Mouse (Mus musculus): ENCODE measurements around the gene Ldb2. TPM values are rescaled to one million over a fixed set of nuclear protein-coding genes. Genes with fewer than 3 reads are reported as not detected.

Ldb2 gene
- polyA plus RNA-seq, 1 experiment from 2014 or later = 71.3 TPM

DNA sequence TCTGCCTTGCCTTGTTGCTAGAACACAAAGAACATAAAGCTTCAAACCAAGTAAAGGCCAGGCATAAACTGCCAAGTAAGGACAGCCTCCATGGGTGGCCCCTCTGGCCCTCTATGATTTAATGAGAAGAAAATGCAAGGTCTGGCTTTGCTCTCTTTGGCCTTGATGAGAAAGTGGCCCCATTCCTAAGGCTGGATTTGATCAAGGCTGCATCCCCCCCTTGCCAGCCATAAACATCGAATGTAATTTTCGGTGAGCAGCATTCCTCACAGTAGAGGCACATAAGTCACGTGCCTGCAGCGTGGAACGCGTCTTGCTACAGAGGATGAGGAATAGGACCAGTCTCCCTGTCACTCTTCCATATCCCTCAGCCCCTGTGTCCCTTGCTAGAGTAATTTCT is 113.1 kb downstream of the Ldb2 start:
- 44% methylated on average over 6 of the region's 6 CpGs for WGBS
- H3K4me3 ChIP-seq (ENCODE audit: low read depth, low read length) = no peak overlapping the region
- no peak overlapping the region for H3K4me2 ChIP-seq (replicated peaks; ENCODE audit: low read depth, low read length)
- no peaks in the 10 kb centered on the region for H3K27me3 ChIP-seq (ENCODE audit: control insufficient read depth, insufficient read depth, low read length)
- 0 out of 2 replicates have a peak, but pooled peaks have one; percentile 23 for ATAC-seq (ENCODE audit: insufficient number of reproducible peaks, insufficient read depth, low FRiP score, low read depth)
- H3K27ac ChIP-seq (ENCODE audit: low read length) = no peak overlapping the region; the same call in 1 of the 2 replicates
- H3K9me3 ChIP-seq (ENCODE audit: control insufficient read depth, low read depth, low read length) = no peaks in the 10 kb centered on the region
- no peak overlapping the region for H3K9ac ChIP-seq (replicated peaks; ENCODE audit: low read depth, low read length)
- H3K36me3 ChIP-seq (ENCODE audit: control insufficient read depth, insufficient read depth, low read length) = no peaks in the 10 kb centered on the region
- 0 out of 2 replicates have a peak, but pooled peaks cover 9% of the 10 kb centered on the region for H3K4me1 ChIP-seq (ENCODE audit: control insufficient read depth, insufficient read depth, low read length)

DNA sequence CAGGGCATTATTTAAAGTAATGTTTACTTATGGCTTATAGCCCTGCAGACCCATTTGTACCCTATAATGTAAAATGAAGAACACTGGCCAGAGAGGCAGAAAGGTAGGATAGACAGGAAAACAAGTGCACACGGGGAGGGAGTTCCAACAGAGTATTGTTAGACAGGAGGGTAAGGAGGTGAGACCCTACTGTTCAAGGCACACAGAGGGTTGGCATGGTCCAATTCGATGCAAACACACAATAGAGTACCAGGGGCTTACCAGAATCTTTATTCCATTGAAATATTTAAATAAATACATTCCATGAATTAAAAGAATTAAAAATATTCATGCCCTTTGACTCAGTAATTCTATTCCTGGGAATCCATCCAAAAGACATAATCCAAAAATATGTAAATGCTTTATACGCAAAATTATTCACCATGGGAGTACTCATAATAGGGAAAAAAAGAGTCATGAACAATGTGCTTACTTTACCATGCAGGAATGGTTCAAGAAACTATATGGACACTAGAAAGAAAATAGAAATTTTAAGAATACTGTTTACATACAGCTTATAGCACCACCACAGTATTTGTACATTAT is 118.3 kb downstream of the Ldb2 start:
- H3K9me3 ChIP-seq (ENCODE audit: control insufficient read depth, low read depth, low read length) = no peaks in the 10 kb centered on the region
- H3K36me3 ChIP-seq (ENCODE audit: control insufficient read depth, insufficient read depth, low read length) = no peaks in the 10 kb centered on the region
- no peak for ATAC-seq (ENCODE audit: insufficient number of reproducible peaks, insufficient read depth, low FRiP score, low read depth)
- H3K27me3 ChIP-seq (ENCODE audit: control insufficient read depth, insufficient read depth, low read length) = no peaks in the 10 kb centered on the region
- H3K4me3 ChIP-seq (ENCODE audit: low read depth, low read length) = no peak overlapping the region
- no peak overlapping the region for H3K9ac ChIP-seq (replicated peaks; ENCODE audit: low read depth, low read length)
- no peak overlapping the region; the same call in 1 of the 2 replicates for H3K27ac ChIP-seq (ENCODE audit: low read length)
- H3K4me2 ChIP-seq (replicated peaks; ENCODE audit: low read depth, low read length) = no peak overlapping the region
- 61% methylated on average over 3 of the region's 3 CpGs for WGBS
- peaks cover 6% of the 10 kb centered on the region; the same call in 1 of the 2 replicates for H3K4me1 ChIP-seq (ENCODE audit: control insufficient read depth, insufficient read depth, low read length)

DNA sequence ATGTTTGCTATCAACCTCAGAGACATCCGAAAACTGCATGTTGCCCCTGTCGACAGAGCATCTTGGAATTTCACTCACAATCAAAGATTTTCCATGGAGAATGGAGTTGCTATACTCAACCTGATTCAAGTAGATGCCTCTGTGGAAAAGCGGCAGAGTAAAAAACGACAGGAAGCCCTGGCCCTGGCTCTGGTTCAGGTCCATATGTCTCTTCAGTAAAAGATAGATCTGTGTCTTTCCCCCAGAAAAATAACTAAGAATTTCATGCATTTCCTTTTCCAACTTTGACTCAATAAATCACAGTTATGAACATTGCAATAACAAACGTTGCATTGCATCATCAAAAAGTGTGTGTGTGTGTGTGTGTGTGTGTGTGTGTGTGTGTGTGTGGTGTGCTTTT is 121.7 kb downstream of the Ldb2 start:
- no peak overlapping the region for H3K9ac ChIP-seq (replicated peaks; ENCODE audit: low read depth, low read length)
- H3K9me3 ChIP-seq (ENCODE audit: control insufficient read depth, low read depth, low read length) = no peaks in the 10 kb centered on the region
- 57% methylated on average over 5 of the region's 5 CpGs for WGBS
- no peak overlapping the region for H3K27ac ChIP-seq (ENCODE audit: low read length)
- H3K4me3 ChIP-seq (ENCODE audit: low read depth, low read length) = no peak overlapping the region
- no peaks in the 10 kb centered on the region for H3K27me3 ChIP-seq (ENCODE audit: control insufficient read depth, insufficient read depth, low read length)
- no peaks in the 10 kb centered on the region for H3K36me3 ChIP-seq (ENCODE audit: control insufficient read depth, insufficient read depth, low read length)
- peaks cover 10% of the 10 kb centered on the region; the same call in 1 of the 2 replicates for H3K4me1 ChIP-seq (ENCODE audit: control insufficient read depth, insufficient read depth, low read length)
- ATAC-seq (ENCODE audit: insufficient number of reproducible peaks, insufficient read depth, low FRiP score, low read depth) = no peak
- no peak overlapping the region for H3K4me2 ChIP-seq (replicated peaks; ENCODE audit: low read depth, low read length)

DNA sequence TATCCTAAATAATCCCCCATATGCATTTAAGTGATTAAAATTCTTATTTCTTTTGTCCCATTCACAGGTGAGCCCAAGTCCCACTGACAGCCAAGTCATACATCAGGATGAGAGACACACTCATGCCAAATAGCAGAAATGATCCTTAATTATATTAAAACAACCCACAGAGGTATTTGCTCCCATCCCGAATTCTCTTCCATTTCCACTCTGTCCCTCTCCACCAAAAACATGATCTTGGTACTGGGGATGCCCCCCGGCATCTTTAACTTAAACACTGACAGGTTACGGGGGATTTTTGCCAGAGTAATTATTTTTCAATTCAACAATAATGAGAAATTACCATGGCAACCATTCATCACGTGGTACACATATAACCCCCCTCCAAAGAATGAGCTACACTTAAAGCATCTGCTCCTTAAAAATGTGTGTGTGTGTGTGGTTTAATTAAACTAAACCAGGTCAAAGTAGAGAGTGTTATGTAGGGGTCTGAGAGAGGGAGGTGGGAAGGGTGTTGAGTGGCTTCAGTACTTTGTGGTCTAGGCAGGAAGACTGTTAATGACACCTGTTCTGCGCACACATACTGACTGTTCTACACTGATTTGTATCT is 123.2 kb downstream of the Ldb2 start:
- H3K36me3 ChIP-seq (ENCODE audit: control insufficient read depth, insufficient read depth, low read length) = no peaks in the 10 kb centered on the region
- peaks cover 10% of the 10 kb centered on the region; the same call in 1 of the 2 replicates for H3K4me1 ChIP-seq (ENCODE audit: control insufficient read depth, insufficient read depth, low read length)
- no peak overlapping the region for H3K4me3 ChIP-seq (ENCODE audit: low read depth, low read length)
- H3K27ac ChIP-seq (ENCODE audit: low read length) = no peak overlapping the region
- WGBS = 84% methylated on average over 5 of the region's 5 CpGs
- ATAC-seq (ENCODE audit: insufficient number of reproducible peaks, insufficient read depth, low FRiP score, low read depth) = no peak
- H3K4me2 ChIP-seq (replicated peaks; ENCODE audit: low read depth, low read length) = no peak overlapping the region
- no peaks in the 10 kb centered on the region for H3K27me3 ChIP-seq (ENCODE audit: control insufficient read depth, insufficient read depth, low read length)
- H3K9ac ChIP-seq (replicated peaks; ENCODE audit: low read depth, low read length) = no peak overlapping the region
- H3K9me3 ChIP-seq (ENCODE audit: control insufficient read depth, low read depth, low read length) = no peaks in the 10 kb centered on the region

DNA sequence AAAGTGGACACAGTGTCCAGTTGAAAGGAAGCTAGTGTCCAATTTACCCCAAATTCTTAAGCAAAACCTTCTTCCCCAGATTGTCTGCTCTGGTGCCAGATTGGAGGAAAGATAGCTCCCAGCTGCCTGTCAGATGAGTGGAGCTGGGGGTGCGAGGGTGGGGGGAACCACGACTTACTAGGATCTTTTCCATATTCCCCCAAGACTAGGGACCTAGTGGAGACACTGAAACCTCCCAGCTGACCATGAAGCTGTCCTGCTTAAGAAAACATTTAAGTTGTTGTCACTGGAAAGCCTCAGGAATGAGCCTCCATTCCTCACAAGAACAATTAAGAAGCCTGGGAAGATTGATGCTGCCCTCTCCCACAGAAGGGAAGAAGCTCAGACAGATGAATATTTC is 129.1 kb downstream of the Ldb2 start:
- 22% methylated on average over 2 of the region's 2 CpGs for WGBS
- peak overlapping the region; percentile 61; the same call in 1 of the 2 replicates for H3K27ac ChIP-seq (ENCODE audit: low read length)
- peak; percentile 68; the same call in 1 of the 2 replicates for ATAC-seq (ENCODE audit: insufficient number of reproducible peaks, insufficient read depth, low FRiP score, low read depth)

DNA sequence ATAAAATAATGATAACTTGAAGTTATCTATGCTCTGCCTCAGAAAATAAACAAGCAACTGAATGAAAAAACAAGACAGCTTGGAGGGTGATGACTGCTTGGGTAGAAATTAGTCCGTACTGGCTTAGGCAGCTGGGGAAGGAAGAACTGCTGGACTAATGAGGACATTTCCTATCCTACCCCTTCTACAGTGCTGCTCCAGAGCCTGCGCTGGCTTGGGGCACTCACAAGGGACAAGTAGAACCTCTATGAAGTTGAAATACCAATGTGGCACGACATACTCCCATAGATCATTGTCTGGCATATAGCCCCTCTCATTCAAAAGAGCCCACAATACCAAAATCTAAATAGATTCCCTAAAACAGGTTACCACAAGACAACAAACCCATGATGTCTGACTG is 131.6 kb downstream of the Ldb2 start:
- no peak overlapping the region for H3K27ac ChIP-seq (ENCODE audit: low read length)
- H3K4me2 ChIP-seq (replicated peaks; ENCODE audit: low read depth, low read length) = no peak overlapping the region
- no peaks in the 10 kb centered on the region for H3K27me3 ChIP-seq (ENCODE audit: control insufficient read depth, insufficient read depth, low read length)
- H3K9me3 ChIP-seq (ENCODE audit: control insufficient read depth, low read depth, low read length) = no peaks in the 10 kb centered on the region
- no peak for ATAC-seq (ENCODE audit: insufficient number of reproducible peaks, insufficient read depth, low FRiP score, low read depth)
- no peaks in the 10 kb centered on the region for H3K36me3 ChIP-seq (ENCODE audit: control insufficient read depth, insufficient read depth, low read length)
- no peak overlapping the region for H3K9ac ChIP-seq (replicated peaks; ENCODE audit: low read depth, low read length)
- WGBS = 82% methylated on average over 3 of the region's 3 CpGs
- H3K4me3 ChIP-seq (ENCODE audit: low read depth, low read length) = no peak overlapping the region
- no peaks in the 10 kb centered on the region for H3K4me1 ChIP-seq (ENCODE audit: control insufficient read depth, insufficient read depth, low read length)

More for the DNA sequence above, 129.1 kb downstream of the Ldb2 start:
- Histone ChIP-seq H3K4me3 (ENCODE audit: low read depth, low read length) (no peak overlapping the region), H3K4me1 (ENCODE audit: control insufficient read depth, insufficient read depth, low read length) (peaks cover 6% of the 10 kb centered on the region; the same call in 1 of the 2 replicates), H3K9me3 (ENCODE audit: control insufficient read depth, low read depth, low read length) (no peaks in the 10 kb centered on the region), H3K9ac (replicated peaks; ENCODE audit: low read depth, low read length) (no peak overlapping the region), H3K27me3 (ENCODE audit: control insufficient read depth, insufficient read depth, low read length) (no peaks in the 10 kb centered on the region), H3K4me2 (replicated peaks; ENCODE audit: low read depth, low read length) (no peak overlapping the region), H3K36me3 (ENCODE audit: control insufficient read depth, insufficient read depth, low read length) (no peaks in the 10 kb centered on the region)

DNA sequence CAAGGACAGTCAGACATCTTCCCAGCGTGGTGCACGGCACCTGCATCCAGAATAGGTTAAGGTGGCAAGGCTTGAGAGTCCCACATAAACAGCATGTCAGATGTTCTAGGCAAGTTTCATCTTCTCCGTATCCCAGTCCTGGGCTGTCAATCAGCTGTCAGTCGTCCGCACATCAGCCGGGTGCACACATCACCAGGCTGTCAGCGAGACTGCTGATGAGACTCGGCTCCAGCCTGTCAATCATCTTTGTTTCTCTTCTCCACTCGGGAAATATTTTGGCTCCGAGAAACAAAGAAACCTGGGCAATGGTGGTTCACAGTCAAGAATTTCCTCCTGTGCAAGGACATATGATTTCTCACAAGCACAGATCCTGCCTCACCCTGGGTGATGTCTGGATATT is 132.1 kb downstream of the Ldb2 start:
- no peak for ATAC-seq (ENCODE audit: insufficient number of reproducible peaks, insufficient read depth, low FRiP score, low read depth)
- 87% methylated on average over 10 of the region's 10 CpGs for WGBS
- H3K27me3 ChIP-seq (ENCODE audit: control insufficient read depth, insufficient read depth, low read length) = no peaks in the 10 kb centered on the region

DNA sequence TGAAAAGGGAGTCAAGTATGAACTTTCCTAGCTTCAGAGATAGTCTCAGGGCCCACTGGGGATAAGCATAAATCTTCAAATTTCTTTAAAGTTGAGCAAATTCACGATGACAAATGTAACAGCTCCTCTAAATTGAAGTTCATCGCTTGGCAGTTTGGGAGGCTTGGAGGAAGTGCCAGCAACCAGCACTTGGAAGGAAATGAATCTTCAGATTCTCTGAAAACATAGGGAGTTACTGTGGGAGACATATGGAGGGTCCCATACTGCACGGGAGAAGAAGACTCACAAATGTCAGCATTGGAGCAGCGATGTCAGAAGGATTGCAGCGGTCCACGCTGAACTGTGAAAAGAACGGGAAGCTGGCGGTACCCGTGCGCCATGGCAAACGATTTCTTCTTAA is 139.8 kb downstream of the Ldb2 start:
- Histone ChIP-seq H3K9me3 (ENCODE audit: control insufficient read depth, low read depth, low read length) (no peaks in the 10 kb centered on the region), H3K4me2 (replicated peaks; ENCODE audit: low read depth, low read length) (no peak overlapping the region), H3K4me3 (ENCODE audit: low read depth, low read length) (no peak overlapping the region), H3K27me3 (ENCODE audit: control insufficient read depth, insufficient read depth, low read length) (no peaks in the 10 kb centered on the region), H3K36me3 (ENCODE audit: control insufficient read depth, insufficient read depth, low read length) (no peaks in the 10 kb centered on the region), H3K9ac (replicated peaks; ENCODE audit: low read depth, low read length) (no peak overlapping the region), H3K27ac (ENCODE audit: low read length) (no peak overlapping the region), H3K4me1 (ENCODE audit: control insufficient read depth, insufficient read depth, low read length) (peaks cover 2% of the 10 kb centered on the region; the same call in 1 of the 2 replicates)
- ATAC-seq (ENCODE audit: insufficient number of reproducible peaks, insufficient read depth, low FRiP score, low read depth) = no peak
- WGBS = 77% methylated on average over 11 of the region's 11 CpGs

More for the DNA sequence above, 132.1 kb downstream of the Ldb2 start:
- H3K36me3 ChIP-seq (ENCODE audit: control insufficient read depth, insufficient read depth, low read length) = no peaks in the 10 kb centered on the region
- no peak overlapping the region for H3K4me3 ChIP-seq (ENCODE audit: low read depth, low read length)
- no peak overlapping the region for H3K27ac ChIP-seq (ENCODE audit: low read length)
- H3K9me3 ChIP-seq (ENCODE audit: control insufficient read depth, low read depth, low read length) = no peaks in the 10 kb centered on the region
- H3K9ac ChIP-seq (replicated peaks; ENCODE audit: low read depth, low read length) = no peak overlapping the region
- no peaks in the 10 kb centered on the region for H3K4me1 ChIP-seq (ENCODE audit: control insufficient read depth, insufficient read depth, low read length)
- no peak overlapping the region for H3K4me2 ChIP-seq (replicated peaks; ENCODE audit: low read depth, low read length)

Data from stomach, embryonic 14.5 days (tissue).